Mouse (Mus musculus) hindbrain, embryonic 14.5 days (tissue): ENCODE data around the gene Wdr93. TPM values are rescaled to one million over a fixed set of nuclear protein-coding genes. Genes with fewer than 3 reads are reported as not detected.
"Not testable (repeated sequence)": the region's sequence is repeated elsewhere in the genome, so short reads cannot be mapped to it uniquely, and the experiment has no call there.

ENCODE experiments used
- ATAC-seq: fragments of 200-750 bp; cut with Nextera tagmentation; 2 replicates; pipeline ENCODE4 v1.8.0; 2017; ENCODE audit warnings: moderate number of reproducible peaks, mild to moderate bottlenecking, moderate TSS enrichment, moderate library complexity; ENCODE audit not compliant: low FRiP score
- DNase-seq: peaks from one replicate; pipeline ENCODE4 v3.0.0-alpha.2; 2015; ENCODE audit warnings: low spot score
- H3K27ac ChIP-seq: fragments of 300-500 bp; sonication (generic); 2 replicates; pipeline ENCODE4 v1.5.1; 2014; ENCODE audit warnings: mild to moderate bottlenecking, moderate library complexity
- H3K27me3 ChIP-seq: fragments of 300-500 bp; sonication (generic); 2 replicates; pipeline ENCODE4 v1.6.1; 2014; ENCODE audit warnings: mild to moderate bottlenecking, low read length, mixed read lengths; ENCODE audit not compliant: control insufficient read depth, insufficient read depth
- H3K36me3 ChIP-seq: fragments of 300-500 bp; sonication (generic); replicated peaks from 2 replicates; pipeline ENCODE4 v1.6.1; 2014; ENCODE audit not compliant: control insufficient read depth, insufficient read depth
- H3K4me1 ChIP-seq: fragments of 300-500 bp; sonication (generic); replicated peaks from 2 replicates; pipeline ENCODE4 v1.6.1; 2014; ENCODE audit warnings: antibody characterized with exemption, low read length, mixed read lengths; ENCODE audit not compliant: control insufficient read depth, insufficient read depth
- H3K4me2 ChIP-seq: fragments of 300-500 bp; sonication (generic); replicated peaks from 2 replicates; pipeline ENCODE4 v1.6.1; 2014; ENCODE audit warnings: mild to moderate bottlenecking, moderate library complexity
- H3K4me3 ChIP-seq: fragments of 300-500 bp; sonication (generic); replicated peaks from 2 replicates; pipeline ENCODE4 v1.5.1; 2014; ENCODE audit warnings: mild to moderate bottlenecking, low read length
- H3K9ac ChIP-seq: fragments of 300-500 bp; sonication (generic); 2 replicates; pipeline ENCODE4 v1.6.1; 2014
- H3K9me3 ChIP-seq: fragments of 300-500 bp; sonication (generic); 2 replicates; pipeline ENCODE4 v1.6.1; 2016; ENCODE audit warnings: low read length; ENCODE audit not compliant: control insufficient read depth
- WGBS: fragments of 180-500 bp; shearing (Covaris S2); extraction: QIAGEN DNeasy Blood & Tissue Kit; methylation state at CpG from one replicate; pipeline ENCODE4 v1.1.7; 2014; 5-methylcytosine and 5-hydroxymethylcytosine counted together
- polyA plus RNA-seq: library from polyadenylated mRNA; unstranded; fragments of >200 nt; fragmentation: Nextera tagmentation; extraction: Ambion mirVana; gene quantifications from 2 replicates; pipeline ENCODE4 v1.2.1, GENCODE M21; 2014

The Wdr93 gene
- polyA plus RNA-seq, 1 experiment from 2014 or later = 1.0 TPM

- Histone ChIP-seq H3K9ac (no peak overlapping the region), H3K4me2 (no peak overlapping the region), H3K4me1 (no peaks in the 10 kb centered on the region), H3K27ac (no peak overlapping the region), H3K27me3 (no peaks in the 10 kb centered on the region), H3K36me3 (no peaks in the 10 kb centered on the region), H3K9me3 (no peaks in the 10 kb centered on the region), H3K4me3 (no peak overlapping the region)
- DNase-seq (no peak), ATAC-seq (no peak)
- 79% methylated on average over 8 of the region's 8 CpGs for WGBS
Measured at GRCm38 (mm10) chr7:79762106-79762505, 19.1 kb downstream of the Wdr93 start.

DNA sequence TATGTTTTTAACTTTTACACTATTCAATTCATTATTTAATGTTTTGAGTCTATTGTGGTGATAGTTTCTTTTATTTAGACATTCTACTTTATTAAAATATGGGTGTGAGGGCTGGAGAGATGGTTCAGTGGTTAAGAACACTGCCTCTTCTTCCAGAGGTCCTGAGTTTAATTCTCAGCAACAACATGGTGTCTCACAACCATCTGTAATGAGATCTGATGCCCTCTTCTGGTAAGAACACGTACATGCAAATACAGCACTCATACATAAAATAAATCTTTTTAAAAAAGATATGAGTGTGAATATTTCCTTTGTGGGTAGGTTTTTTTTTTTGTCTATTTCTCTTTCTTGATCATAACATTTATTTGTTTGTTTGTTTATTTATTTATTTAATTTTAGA lies 23.0 kb downstream of the Wdr93 start:
- Histone ChIP-seq H3K9ac (no peak overlapping the region), H3K9me3 (no peaks in the 10 kb centered on the region), H3K27ac (no peak overlapping the region), H3K4me1 (no peaks in the 10 kb centered on the region), H3K4me3 (no peak overlapping the region), H3K4me2 (no peak overlapping the region), H3K36me3 (no peaks in the 10 kb centered on the region), H3K27me3 (no peaks in the 10 kb centered on the region)
- DNase-seq (no peak), ATAC-seq (no peak)
- 43% methylated on average over 1 of the region's 1 CpGs for WGBS

DNA sequence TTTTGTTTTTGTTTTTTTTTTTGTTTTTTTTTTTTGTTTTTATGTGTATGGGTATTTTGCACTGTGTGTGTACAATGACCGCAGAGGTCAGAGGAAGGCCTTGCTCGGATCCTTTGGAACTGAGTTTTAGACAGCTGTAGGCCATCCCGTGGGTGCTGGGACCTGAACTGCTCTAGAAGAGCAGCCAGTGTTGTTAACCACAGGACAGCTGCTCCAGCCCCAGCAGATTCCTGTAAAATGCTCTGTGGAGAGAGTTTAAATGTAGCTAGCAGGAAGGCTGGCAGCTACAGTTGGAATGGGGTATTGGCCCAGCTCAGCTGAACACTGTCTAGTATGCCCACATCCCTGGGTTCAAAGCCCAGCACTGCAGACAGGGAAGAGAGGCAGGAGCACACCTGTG lies 26.7 kb downstream of the Wdr93 start:
- no peak overlapping the region for H3K9ac ChIP-seq
- no peak overlapping the region for H3K4me2 ChIP-seq
- H3K27me3 ChIP-seq = no peaks in the 10 kb centered on the region
- DNase-seq = no peak
- no peak for ATAC-seq
- H3K36me3 ChIP-seq = no peaks in the 10 kb centered on the region
- no peak overlapping the region for H3K27ac ChIP-seq
- WGBS = 89% methylated on average over 3 of the region's 3 CpGs
- H3K9me3 ChIP-seq = no peaks in the 10 kb centered on the region
- H3K4me1 ChIP-seq = no peaks in the 10 kb centered on the region
- no peak overlapping the region for H3K4me3 ChIP-seq

DNA sequence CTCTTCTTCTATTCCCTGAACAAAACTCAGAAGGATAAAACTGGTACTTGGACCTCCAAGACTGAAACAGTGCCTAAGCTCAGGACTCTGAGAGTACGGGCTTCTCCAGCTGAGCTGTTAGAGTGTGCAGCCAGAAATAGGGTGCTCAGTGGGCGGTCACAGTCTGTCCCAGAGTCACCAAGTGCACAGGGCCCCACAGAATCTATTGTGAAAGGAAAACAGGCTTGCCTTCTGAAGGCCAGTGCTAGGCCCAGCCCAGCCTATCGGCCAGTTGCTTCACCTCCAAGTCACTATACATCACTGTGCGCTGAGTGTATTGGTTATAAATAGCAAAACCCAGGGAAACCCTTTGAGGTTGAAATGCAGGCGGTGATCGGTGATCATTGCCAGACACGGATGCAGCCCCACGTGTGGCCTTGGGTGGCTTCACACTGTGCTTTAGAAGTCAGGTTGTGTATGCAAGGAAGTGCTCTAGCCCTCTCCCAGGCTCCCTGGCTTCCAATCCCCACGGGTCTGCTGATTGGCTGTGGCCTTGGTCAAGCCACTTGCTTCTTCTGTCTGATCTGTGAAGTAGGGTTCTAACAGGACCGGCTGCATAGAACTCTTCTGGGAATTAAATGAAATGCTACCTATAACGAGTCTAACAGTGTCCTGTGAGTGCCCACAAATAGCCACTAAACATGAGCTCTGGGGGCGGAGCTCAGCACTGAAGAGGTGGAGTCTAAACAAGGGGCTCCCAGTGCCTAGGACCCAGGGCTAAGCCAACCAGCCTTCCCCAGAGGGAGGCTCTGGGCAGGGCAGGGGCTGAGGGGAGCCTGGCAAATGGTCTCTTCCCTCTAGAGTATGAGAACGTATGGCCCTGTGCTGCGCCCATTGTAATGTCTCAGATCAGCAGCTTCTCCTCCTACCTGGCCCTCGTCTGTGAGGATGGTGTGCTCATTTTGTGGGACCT lies 28.9 kb downstream of the Wdr93 start:
- Histone ChIP-seq H3K4me1 (no peaks in the 10 kb centered on the region), H3K4me2 (no peak overlapping the region), H3K4me3 (no peak overlapping the region), H3K27ac (no peak overlapping the region), H3K36me3 (no peaks in the 10 kb centered on the region), H3K9ac (no peak overlapping the region), H3K27me3 (no peaks in the 10 kb centered on the region), H3K9me3 (no peaks in the 10 kb centered on the region)
- 47% methylated on average over 15 of the region's 15 CpGs for WGBS
- DNase-seq (no peak), ATAC-seq (no peak)

GRCm38 (mm10) chr7:79780647-79781626 lies 38.0 kb downstream of the Wdr93 start:
- Histone ChIP-seq H3K9ac (no peak overlapping the region), H3K4me2 (peak overlapping the region; percentile 23; the same call in 1 of the 2 replicates), H3K36me3 (no peaks in the 10 kb centered on the region), H3K4me1 (no peaks in the 10 kb centered on the region), H3K9me3 (no peaks in the 10 kb centered on the region), H3K27me3 (no peaks in the 10 kb centered on the region), H3K4me3 (no peak overlapping the region), H3K27ac (no peak overlapping the region)
- DNase-seq = peak; percentile 89
- ATAC-seq = peak; percentile 27; the same call in 1 of the 2 replicates
- 40% methylated on average over 16 of the region's 16 CpGs for WGBS

DNA sequence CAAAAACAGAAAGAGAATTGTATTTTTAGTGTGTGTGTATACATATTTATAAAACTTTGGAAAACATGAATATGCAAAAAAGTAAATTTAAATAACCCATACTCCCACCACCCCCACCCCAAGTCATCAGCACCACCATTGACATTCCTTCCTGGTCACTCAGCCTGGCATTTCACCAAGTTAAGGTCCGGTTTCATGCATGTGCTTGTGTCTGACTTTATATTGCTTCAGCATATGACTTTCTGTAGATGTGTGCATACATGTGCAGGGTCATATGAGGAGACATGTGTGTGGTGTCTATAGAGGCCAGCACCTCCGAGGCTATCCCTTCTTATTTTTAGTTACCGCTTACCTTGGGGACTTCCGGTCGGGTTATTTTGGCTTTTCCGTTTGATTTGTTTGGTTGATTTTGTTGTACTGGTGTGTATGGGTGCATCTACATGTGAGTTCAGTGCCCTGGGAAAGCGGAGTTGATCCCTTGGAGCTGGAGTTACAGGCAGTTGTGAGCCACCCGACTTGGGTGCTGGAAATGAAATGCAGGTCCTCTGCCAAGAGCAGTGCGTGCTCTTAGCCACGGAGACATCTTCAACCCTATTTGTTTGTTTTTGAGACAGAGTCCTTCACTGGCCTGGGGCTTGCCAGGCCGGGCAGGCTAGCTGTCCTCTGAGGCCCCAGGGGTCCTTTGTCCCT lies 39.0 kb downstream of the Wdr93 start:
- 78% methylated on average over 11 of the region's 11 CpGs for WGBS
- no peak for ATAC-seq
- Histone ChIP-seq H3K4me2 (no peak overlapping the region), H3K9me3 (no peaks in the 10 kb centered on the region), H3K4me3 (no peak overlapping the region), H3K36me3 (no peaks in the 10 kb centered on the region), H3K27ac (no peak overlapping the region), H3K27me3 (no peaks in the 10 kb centered on the region), H3K9ac (no peak overlapping the region), H3K4me1 (no peaks in the 10 kb centered on the region)
- no peak for DNase-seq

DNA sequence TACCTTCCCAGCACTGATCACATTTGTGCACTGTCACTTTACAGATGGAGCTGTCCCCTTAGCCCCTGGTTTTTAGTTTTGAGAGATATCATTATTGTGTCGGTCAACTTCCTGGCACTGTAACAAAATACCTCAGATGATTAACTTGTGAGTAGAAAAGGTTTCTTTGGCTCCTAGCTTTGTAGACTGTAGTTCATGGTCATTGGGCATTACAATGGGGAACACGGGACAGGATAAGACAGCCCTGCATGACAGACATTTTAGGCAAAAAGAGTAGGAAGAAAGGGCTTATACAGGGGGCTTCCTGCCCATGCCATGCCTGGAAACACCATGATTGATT lies 39.5 kb downstream of the Wdr93 start:
- Histone ChIP-seq H3K36me3 (no peaks in the 10 kb centered on the region), H3K9me3 (no peaks in the 10 kb centered on the region), H3K4me3 (no peak overlapping the region), H3K9ac (no peak overlapping the region), H3K27ac (no peak overlapping the region), H3K27me3 (no peaks in the 10 kb centered on the region), H3K4me1 (no peaks in the 10 kb centered on the region), H3K4me2 (no peak overlapping the region)
- DNase-seq (no peak), ATAC-seq (no peak)
- WGBS = 72% methylated on average over 2 of the region's 2 CpGs

DNA sequence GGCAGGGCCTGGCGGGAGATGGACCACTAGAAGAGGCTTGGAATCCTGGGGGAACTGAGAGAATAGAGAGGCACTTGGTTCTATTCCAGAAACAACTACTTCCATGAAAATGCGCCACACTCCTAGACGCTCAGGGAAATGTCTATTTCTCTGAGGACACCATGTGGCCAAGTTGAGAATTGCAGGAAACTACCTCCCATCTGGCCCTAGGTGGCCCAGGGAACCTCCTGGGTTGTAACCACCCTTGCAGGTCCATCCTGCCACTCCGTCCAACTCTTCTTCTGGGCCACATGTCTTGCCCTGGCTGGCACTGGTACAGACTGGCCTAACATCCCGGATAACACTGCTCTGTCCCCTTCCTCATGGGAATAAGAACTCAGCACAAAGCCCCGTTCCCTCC lies 43.3 kb downstream of the Wdr93 start:
- Histone ChIP-seq H3K36me3 (no peaks in the 10 kb centered on the region), H3K27me3 (peaks cover 11% of the 10 kb centered on the region), H3K4me2 (no peak overlapping the region), H3K4me3 (no peak overlapping the region), H3K9me3 (no peaks in the 10 kb centered on the region), H3K27ac (no peak overlapping the region), H3K4me1 (no peaks in the 10 kb centered on the region), H3K9ac (no peak overlapping the region)
- ATAC-seq (no peak), DNase-seq (peak; percentile 83)
- 19% methylated on average over 6 of the region's 6 CpGs for WGBS

GRCm38 (mm10) chr7:79789812-79790211 lies 46.8 kb downstream of the Wdr93 start:
- H3K27ac ChIP-seq, ATAC-seq, H3K4me3 ChIP-seq, DNase-seq, H3K9me3 ChIP-seq, H3K4me2 ChIP-seq, H3K9ac ChIP-seq, H3K4me1 ChIP-seq, H3K36me3 ChIP-seq: not testable (repeated sequence)
- WGBS = 24% methylated on average over 2 of the region's 2 CpGs
- peaks cover 46% of the 10 kb centered on the region for H3K27me3 ChIP-seq
